Mouse (Mus musculus) bone marrow macrophage, adult 2 months (primary cell): ENCODE results near the gene Kcnq5.

Experiments used
- CTCF ChIP-seq: IDR thresholded peaks from 2 replicates; pipeline ENCODE4 v1.5.1; 2012; ENCODE audit warnings: low read depth, mild to moderate bottlenecking, low read length, moderate library complexity
- POLR2A ChIP-seq: IDR thresholded peaks from 2 replicates; pipeline ENCODE4 v1.6.1; 2012; ENCODE audit warnings: mild to moderate bottlenecking, low read depth, low read length, borderline replicate concordance

GRCm38 (mm10) chr1:21622039-21622438, 339.7 kb downstream of the Kcnq5 start:
- TF ChIP-seq POLR2A (no peak), CTCF (no peak)
